Mouse (Mus musculus) hindbrain, embryonic 10.5 days (tissue): Measurements from ENCODE around the gene Nacc1. TPM values are rescaled to one million over a fixed set of nuclear protein-coding genes. Genes with fewer than 3 reads are reported as not detected.
A peak's percentile ranks its signal among the peaks of the same experiment; 100 is the strongest.

Experiments
- DNase-seq: peaks from one replicate; pipeline ENCODE4 v3.0.0-alpha.2; 2017; ENCODE audit warnings: low spot score
- H3K27ac ChIP-seq: fragments of 300-500 bp; sonication (generic); 2 replicates; pipeline ENCODE4 v1.5.1; 2016; ENCODE audit warnings: mild to moderate bottlenecking, moderate library complexity
- H3K27me3 ChIP-seq: fragments of 300-500 bp; sonication (generic); 2 replicates; pipeline ENCODE4 v1.6.1; 2016; ENCODE audit warnings: mild to moderate bottlenecking; ENCODE audit not compliant: poor library complexity, insufficient read depth, severe bottlenecking
- H3K36me3 ChIP-seq: fragments of 300-500 bp; sonication (generic); 2 replicates; pipeline ENCODE4 v1.6.1; 2016; ENCODE audit warnings: mild to moderate bottlenecking, moderate library complexity
- H3K4me1 ChIP-seq: fragments of 300-500 bp; sonication (generic); replicated peaks from 2 replicates; pipeline ENCODE4 v1.6.1; 2016; ENCODE audit warnings: mild to moderate bottlenecking
- H3K4me3 ChIP-seq: fragments of 300-500 bp; sonication (generic); 2 replicates; pipeline ENCODE4 v1.5.1; 2016; ENCODE audit warnings: mild to moderate bottlenecking, moderate library complexity
- H3K9me3 ChIP-seq: fragments of 300-500 bp; sonication (generic); 2 replicates; pipeline ENCODE4 v1.6.1; 2016; ENCODE audit warnings: mild to moderate bottlenecking, moderate library complexity
- WGBS: fragments of 180-500 bp; shearing (Covaris S2); methylation state at CpG from one replicate; pipeline ENCODE4 v1.1.7; 2016; 5-methylcytosine and 5-hydroxymethylcytosine counted together
- polyA plus RNA-seq: library from polyadenylated mRNA; unstranded; fragments of >200 nt; fragmentation: Nextera tagmentation; extraction: Ambion mirVana; gene quantifications from 2 replicates; pipeline ENCODE4 v1.2.1, GENCODE M21; 2016

The Nacc1 gene
- polyA plus RNA-seq, 1 experiment from 2014 or later, result 25.2 TPM

- Histone ChIP-seq H3K4me1 (peaks cover 76% of the 10 kb centered on the region), H3K27me3 (peaks cover 100% of the 10 kb centered on the region), H3K4me3 (peak overlapping the region; percentile 24; the same call in 1 of the 2 replicates), H3K9me3 (no peaks in the 10 kb centered on the region), H3K27ac (peak overlapping the region; percentile 75), H3K36me3 (no peaks in the 10 kb centered on the region)
- DNase-seq, result peak; percentile 59
- WGBS, result 23% methylated on average over 11 of the region's 11 CpGs
These were observed 24.5 kb upstream of the Nacc1 start for GRCm38 (mm10) chr8:84711933-84712758.

- Histone ChIP-seq H3K9me3 (no peaks in the 10 kb centered on the region), H3K27me3 (peaks cover 100% of the 10 kb centered on the region), H3K36me3 (no peaks in the 10 kb centered on the region), H3K4me3 (peak overlapping the region; percentile 24; the same call in 1 of the 2 replicates), H3K27ac (peak overlapping the region; percentile 75), H3K4me1 (peaks cover 84% of the 10 kb centered on the region)
- no peak for DNase-seq
- 50% methylated on average over 3 of the region's 3 CpGs for WGBS
These were observed 23.6 kb upstream of the Nacc1 start for GRCm38 (mm10) chr8:84711312-84711711.

- WGBS, result 89% methylated on average over 1 of the region's 1 CpGs
- Histone ChIP-seq H3K36me3 (no peaks in the 10 kb centered on the region), H3K27me3 (peaks cover 99% of the 10 kb centered on the region), H3K27ac (no peak overlapping the region; the same call in 1 of the 2 replicates), H3K9me3 (no peaks in the 10 kb centered on the region), H3K4me1 (peaks cover 84% of the 10 kb centered on the region), H3K4me3 (no peak overlapping the region)
- no peak for DNase-seq
These were observed 22.3 kb upstream of the Nacc1 start for GRCm38 (mm10) chr8:84709931-84710330.

GRCm38 (mm10) chr8:84708774-84709475 is 21.3 kb upstream of the Nacc1 start:
- 8% methylated on average over 12 of the region's 12 CpGs for WGBS
- Histone ChIP-seq H3K36me3 (no peaks in the 10 kb centered on the region), H3K27me3 (peaks cover 99% of the 10 kb centered on the region), H3K27ac (peak overlapping the region; percentile 35; the same call in 1 of the 2 replicates), H3K9me3 (no peaks in the 10 kb centered on the region), H3K4me3 (peak overlapping the region; percentile 23), H3K4me1 (peaks cover 84% of the 10 kb centered on the region)
- DNase-seq, result peak; percentile 89

GRCm38 (mm10) chr8:84708071-84708541 is 20.4 kb upstream of the Nacc1 start:
- H3K27me3 ChIP-seq, result peaks cover 99% of the 10 kb centered on the region
- H3K36me3 ChIP-seq, result no peaks in the 10 kb centered on the region
- no peaks in the 10 kb centered on the region for H3K9me3 ChIP-seq
- WGBS, result 1% methylated on average over 15 of the region's 15 CpGs
- peak overlapping the region; percentile 67; the same call in 1 of the 2 replicates for H3K27ac ChIP-seq
- H3K4me1 ChIP-seq, result peaks cover 84% of the 10 kb centered on the region
- H3K4me3 ChIP-seq, result peak overlapping the region; percentile 40
- no peak for DNase-seq

- under 1% methylated on average over 22 of the region's 22 CpGs for WGBS
- peak overlapping the region; percentile 67 for H3K27ac ChIP-seq
- H3K4me1 ChIP-seq, result peaks cover 77% of the 10 kb centered on the region
- H3K27me3 ChIP-seq, result peaks cover 99% of the 10 kb centered on the region
- H3K36me3 ChIP-seq, result no peaks in the 10 kb centered on the region
- no peaks in the 10 kb centered on the region for H3K9me3 ChIP-seq
- H3K4me3 ChIP-seq, result peak overlapping the region; percentile 40
- DNase-seq, result no peak
These were observed 19.7 kb upstream of the Nacc1 start for GRCm38 (mm10) chr8:84707267-84707883.

GRCm38 (mm10) chr8:84706610-84707266 is 19.1 kb upstream of the Nacc1 start:
- DNase-seq, result no peak
- Histone ChIP-seq H3K36me3 (no peaks in the 10 kb centered on the region), H3K27me3 (peaks cover 99% of the 10 kb centered on the region), H3K27ac (peak overlapping the region; percentile 67), H3K9me3 (no peaks in the 10 kb centered on the region), H3K4me3 (peak overlapping the region; percentile 40), H3K4me1 (peaks cover 71% of the 10 kb centered on the region)
- 1% methylated on average over 45 of the region's 45 CpGs for WGBS

GRCm38 (mm10) chr8:84705960-84706359 is 18.3 kb upstream of the Nacc1 start:
- Histone ChIP-seq H3K27me3 (peaks cover 99% of the 10 kb centered on the region), H3K27ac (no peak overlapping the region), H3K4me3 (peak overlapping the region; percentile 48; the same call in 1 of the 2 replicates), H3K4me1 (peaks cover 71% of the 10 kb centered on the region), H3K9me3 (no peaks in the 10 kb centered on the region), H3K36me3 (no peaks in the 10 kb centered on the region)
- 2% methylated on average over 12 of the region's 12 CpGs for WGBS
- DNase-seq, result no peak

DNA sequence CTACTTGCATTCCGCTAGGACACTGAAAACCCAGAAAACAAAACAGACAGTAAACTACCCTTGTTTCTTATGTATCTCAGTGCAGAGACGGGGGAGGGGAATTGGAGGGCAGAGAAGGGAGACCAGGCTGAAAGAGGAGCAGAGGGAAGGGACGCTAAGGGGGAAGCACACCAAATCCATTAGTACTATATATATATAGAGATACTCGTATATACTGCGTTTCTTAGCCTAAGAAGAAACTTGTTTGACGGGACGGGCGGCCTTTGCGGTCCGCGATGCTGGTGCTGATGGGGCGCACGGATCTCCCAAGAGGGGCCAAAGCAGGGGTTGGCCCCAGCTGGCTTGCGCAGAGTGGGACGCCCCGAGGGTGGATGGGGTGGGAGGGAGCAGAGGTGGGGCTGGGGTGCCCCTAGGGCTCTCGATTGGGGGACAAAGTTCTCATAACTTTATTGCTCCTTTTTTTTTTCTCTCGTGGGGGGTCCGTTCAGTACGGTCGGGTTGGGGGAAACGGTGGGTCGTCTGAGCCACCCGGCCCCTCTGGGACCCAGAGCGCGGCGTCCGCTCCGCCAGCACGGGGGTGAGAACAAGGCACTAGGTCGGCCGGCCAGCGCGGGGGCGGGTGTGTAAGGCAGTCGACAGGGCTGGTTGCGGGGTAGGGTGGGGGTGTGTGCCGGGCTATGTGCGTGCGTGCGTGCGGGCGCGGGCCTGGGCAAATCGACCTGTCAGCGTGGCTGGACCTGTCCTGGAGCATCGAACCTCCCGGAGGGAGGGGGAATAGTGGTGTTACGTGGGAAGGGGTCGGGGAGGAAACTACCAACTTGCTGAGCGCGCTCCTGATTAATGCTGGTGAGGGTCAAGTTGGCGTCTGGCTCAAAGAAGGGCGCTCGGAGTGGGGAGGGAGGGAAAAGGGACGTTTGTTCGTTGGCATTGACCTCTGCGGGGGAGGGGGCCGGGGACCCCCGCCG is 17.5 kb upstream of the Nacc1 start:
- Histone ChIP-seq H3K36me3 (peaks cover 2% of the 10 kb centered on the region; the same call in 1 of the 2 replicates), H3K27me3 (peaks cover 99% of the 10 kb centered on the region), H3K9me3 (no peaks in the 10 kb centered on the region), H3K27ac (peak overlapping the region; percentile 17; the same call in 1 of the 2 replicates), H3K4me1 (peaks cover 69% of the 10 kb centered on the region), H3K4me3 (peak overlapping the region; percentile 48)
- no peak for DNase-seq
- 2% methylated on average over 60 of the region's 61 CpGs for WGBS

DNA sequence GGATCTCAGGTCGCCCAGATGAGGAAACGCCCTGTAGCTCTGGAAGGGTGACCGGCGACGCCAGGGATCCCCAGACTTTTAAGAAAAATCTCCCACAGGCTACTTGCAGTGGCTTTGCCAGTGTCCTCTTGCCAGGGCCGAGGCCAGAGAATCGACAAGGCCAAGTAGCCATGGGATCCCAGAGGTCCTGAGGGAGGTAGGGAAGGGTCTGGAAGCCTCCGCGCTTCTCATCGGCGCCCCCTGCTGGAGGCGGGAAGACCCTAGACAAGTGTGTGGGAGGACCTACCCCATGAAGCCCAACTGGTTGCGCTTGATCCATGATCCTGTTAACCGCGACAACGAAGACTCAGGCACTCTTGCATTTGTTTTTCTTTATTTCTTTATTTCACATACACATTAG is 16.7 kb upstream of the Nacc1 start:
- DNase-seq, result peak; percentile 83
- peak overlapping the region; percentile 48 for H3K4me3 ChIP-seq
- H3K27ac ChIP-seq, result peak overlapping the region; percentile 71
- H3K9me3 ChIP-seq, result no peaks in the 10 kb centered on the region
- peaks cover 65% of the 10 kb centered on the region for H3K4me1 ChIP-seq
- peaks cover 99% of the 10 kb centered on the region for H3K27me3 ChIP-seq
- WGBS, result 0% methylated on average over 16 of the region's 16 CpGs
- peaks cover 9% of the 10 kb centered on the region for H3K36me3 ChIP-seq

GRCm38 (mm10) chr8:84703466-84704249 is 16.0 kb upstream of the Nacc1 start:
- H3K27ac ChIP-seq, result peak overlapping the region; percentile 71
- 10% methylated on average over 38 of the region's 38 CpGs for WGBS
- DNase-seq, result no peak
- peak overlapping the region; percentile 48 for H3K4me3 ChIP-seq
- no peaks in the 10 kb centered on the region for H3K9me3 ChIP-seq
- H3K4me1 ChIP-seq, result peaks cover 58% of the 10 kb centered on the region
- H3K36me3 ChIP-seq, result peaks cover 16% of the 10 kb centered on the region
- peaks cover 94% of the 10 kb centered on the region for H3K27me3 ChIP-seq
